Mouse (Mus musculus) C2C12 (cell line): ENCODE data around the gene Fer. TPM values are rescaled to one million over a fixed set of nuclear protein-coding genes. Genes with fewer than 3 reads are reported as not detected.

Source experiments
- H3K27me3 ChIP-seq: one replicate; pipeline ENCODE4 v1.6.1; 2011; ENCODE audit not compliant: control insufficient read depth, insufficient read depth, insufficient read length
- H3K36me3 ChIP-seq: one replicate; pipeline ENCODE4 v1.6.1; 2011; ENCODE audit not compliant: control insufficient read depth, insufficient read depth
- H3K4me3 ChIP-seq: one replicate; pipeline ENCODE4 v1.5.1; 2011; ENCODE audit warnings: mild to moderate bottlenecking, control low read depth; ENCODE audit not compliant: poor library complexity, insufficient read depth, severe bottlenecking
- H3K79me2 ChIP-seq: one replicate; pipeline ENCODE4 v1.6.1; 2011; ENCODE audit not compliant: control insufficient read depth, insufficient read depth
- H3K79me3 ChIP-seq: one replicate; pipeline ENCODE4 v1.6.1; 2011; ENCODE audit warnings: low read depth, control low read depth
- H3ac ChIP-seq: one replicate; pipeline ENCODE3; 2011; ENCODE audit warnings: low read depth; ENCODE audit not compliant: control insufficient read depth, insufficient read length
- CEBPB ChIP-seq: IDR thresholded peaks from one replicate; pipeline ENCODE4 v1.6.1; 2011; ENCODE audit warnings: low read depth, mild to moderate bottlenecking, control low read depth, moderate library complexity
- CTCF ChIP-seq: IDR thresholded peaks from one replicate; pipeline ENCODE4 v1.5.1; 2011; ENCODE audit not compliant: control insufficient read depth, insufficient read depth, insufficient read length
- FOSL1 ChIP-seq: IDR thresholded peaks from one replicate; pipeline ENCODE4 v1.8.0; 2011; ENCODE audit warnings: mild to moderate bottlenecking, low read length; ENCODE audit not compliant: poor library complexity, insufficient read depth, severe bottlenecking
- MAX ChIP-seq: IDR thresholded peaks from one replicate; pipeline ENCODE4 v1.6.1; 2011; ENCODE audit warnings: mild to moderate bottlenecking, control low read depth
- MYOD1 ChIP-seq: IDR thresholded peaks from one replicate; pipeline ENCODE4 v1.6.1; 2011; ENCODE audit warnings: low read depth; ENCODE audit not compliant: control insufficient read depth, insufficient read length
- MYOG ChIP-seq: IDR thresholded peaks from one replicate; pipeline ENCODE4 v1.6.1; 2011; ENCODE audit not compliant: control insufficient read depth, insufficient read length; ENCODE audit errors: extremely low read depth
- USF1 ChIP-seq: IDR thresholded peaks from one replicate; pipeline ENCODE4 v1.6.1; 2011; ENCODE audit warnings: low read depth, mild to moderate bottlenecking, control low read depth, moderate library complexity
- polyA plus RNA-seq: library from polyadenylated mRNA; unstranded; fragments of >200 nt; fragmentation: generic; extraction: Trizol; gene quantifications from one replicate; pipeline ENCODE4 v1.2.1, GENCODE M21; 2012; ENCODE audit warnings: missing spikeins

Gene Fer
- polyA plus RNA-seq, 1 experiment, result 8.8 TPM

DNA sequence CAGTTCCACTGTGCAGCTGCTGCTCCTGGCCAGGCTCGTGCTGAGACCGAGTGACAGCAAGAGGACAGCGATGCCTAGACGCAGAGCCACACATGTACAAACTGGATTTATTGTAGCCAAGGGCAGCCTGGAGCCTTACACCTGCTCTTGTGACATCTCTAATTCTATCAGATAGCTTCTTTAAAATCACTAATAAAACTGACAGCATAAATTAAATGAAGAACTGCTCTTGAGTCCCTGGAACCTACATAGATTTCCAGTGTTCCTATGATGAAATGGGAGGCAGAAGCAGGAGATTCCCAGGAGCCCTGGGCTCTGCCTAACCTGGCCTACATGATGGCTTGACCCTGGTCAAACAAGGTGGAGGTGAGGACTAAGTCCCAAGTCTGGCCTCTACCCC, 153.7 kb downstream of the Fer start:
- Histone ChIP-seq H3K27me3 (no peaks in the 10 kb centered on the region), H3K36me3 (no peaks in the 10 kb centered on the region), H3K4me3 (no peak overlapping the region), H3K79me3 (no peaks in the 10 kb centered on the region), H3K79me2 (no peaks in the 10 kb centered on the region), H3ac (no peak overlapping the region)
- TF ChIP-seq MYOD1 (no peak), MYOG (no peak), CEBPB (no peak), FOSL1 (no peak), MAX (no peak), CTCF (no peak), USF1 (no peak)

DNA sequence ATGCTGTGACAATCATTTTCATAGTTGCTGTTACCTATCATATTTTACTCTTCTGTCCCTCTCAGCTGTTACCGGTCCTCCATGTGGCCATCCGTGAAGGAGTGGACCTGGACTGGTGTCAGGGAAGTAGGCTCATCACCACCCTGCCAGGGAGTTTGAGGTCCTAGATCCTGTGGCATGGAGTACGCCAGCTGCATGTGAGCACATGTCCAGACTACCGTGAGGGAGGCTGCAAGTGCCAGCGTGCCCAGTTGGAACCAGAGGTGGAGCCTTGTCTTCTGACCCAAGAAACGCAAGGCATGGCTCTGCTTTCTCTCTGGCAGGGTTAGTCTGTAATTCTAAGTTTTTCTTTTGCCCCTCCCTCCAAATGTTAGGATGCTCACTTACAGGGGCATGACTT, 155.4 kb downstream of the Fer start:
- Histone ChIP-seq H3K79me3 (no peaks in the 10 kb centered on the region), H3K36me3 (no peaks in the 10 kb centered on the region), H3K27me3 (no peaks in the 10 kb centered on the region), H3ac (no peak overlapping the region), H3K4me3 (no peak overlapping the region), H3K79me2 (no peaks in the 10 kb centered on the region)
- no peak for TF ChIP-seq USF1
- no peak for TF ChIP-seq MYOG
- TF ChIP-seq CTCF, result no peak
- no peak for TF ChIP-seq MYOD1
- no peak for TF ChIP-seq MAX
- no peak for TF ChIP-seq CEBPB
- TF ChIP-seq FOSL1, result no peak

DNA sequence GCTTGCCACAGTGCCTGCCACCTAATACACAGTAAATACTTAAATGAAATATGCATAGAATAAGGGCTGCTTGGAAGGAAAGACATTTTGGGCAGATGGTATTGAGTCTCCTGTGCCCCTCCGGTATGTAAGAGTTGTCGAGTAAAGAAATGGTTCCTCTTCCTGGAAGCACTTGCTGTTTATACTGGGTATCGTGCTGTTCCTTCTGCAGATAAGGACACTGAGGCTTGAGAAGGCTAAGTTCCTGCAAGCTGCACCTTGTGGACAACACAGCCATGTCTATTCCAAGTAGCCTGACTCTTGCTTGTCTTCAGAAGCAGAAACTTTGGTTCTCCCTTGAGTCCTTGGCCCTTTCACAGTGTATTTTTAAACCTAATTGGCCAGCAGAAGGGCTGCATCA, 156.0 kb downstream of the Fer start:
- H3K4me3 ChIP-seq, result no peak overlapping the region
- no peak overlapping the region for H3ac ChIP-seq
- H3K36me3 ChIP-seq, result no peaks in the 10 kb centered on the region
- no peaks in the 10 kb centered on the region for H3K79me2 ChIP-seq
- TF ChIP-seq CTCF, result no peak
- no peaks in the 10 kb centered on the region for H3K27me3 ChIP-seq
- H3K79me3 ChIP-seq, result no peaks in the 10 kb centered on the region

DNA sequence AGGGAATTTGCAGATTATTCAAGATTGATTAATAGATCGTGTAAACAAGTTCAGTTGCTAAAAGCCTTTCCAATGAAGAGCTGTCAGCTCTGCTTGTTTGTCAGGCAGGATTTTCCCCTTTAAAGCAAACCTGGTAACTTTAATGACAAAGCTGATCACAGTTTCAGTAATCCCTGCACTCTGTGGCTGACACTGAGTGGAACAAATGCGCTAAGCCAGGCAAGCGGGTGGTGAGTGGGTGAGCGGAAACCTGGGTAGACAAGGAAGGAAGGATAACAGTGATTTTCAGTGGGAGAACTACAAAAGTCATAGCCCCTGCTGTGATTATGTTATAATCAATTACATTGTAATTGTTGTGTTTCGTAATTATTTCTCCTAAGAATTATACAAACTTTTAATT, 156.8 kb downstream of the Fer start:
- Histone ChIP-seq H3K79me2 (no peaks in the 10 kb centered on the region), H3ac (no peak overlapping the region), H3K27me3 (no peaks in the 10 kb centered on the region), H3K79me3 (no peaks in the 10 kb centered on the region), H3K4me3 (no peak overlapping the region), H3K36me3 (no peaks in the 10 kb centered on the region)
- TF ChIP-seq FOSL1 (no peak), MAX (no peak), MYOG (no peak), MYOD1 (no peak), CTCF (no peak), USF1 (no peak), CEBPB (no peak)

DNA sequence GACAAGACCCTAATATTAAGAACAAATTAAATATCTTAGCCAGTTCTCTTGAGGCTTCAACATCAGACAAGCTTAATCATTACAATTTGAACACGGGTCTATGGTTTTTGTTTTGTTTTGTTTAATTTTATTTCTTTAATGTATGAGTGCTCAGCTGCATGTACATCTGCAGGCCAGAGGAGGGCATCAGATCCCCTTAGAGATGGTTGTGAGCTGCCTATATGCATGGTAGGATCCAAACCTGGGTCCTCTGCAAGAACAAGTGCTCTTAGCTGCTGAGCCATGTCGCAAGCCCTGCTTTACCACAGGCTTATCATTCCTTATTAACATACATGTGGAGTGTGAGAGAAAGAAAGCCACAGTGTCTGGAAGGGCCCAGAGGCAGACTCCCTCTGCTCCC, 163.6 kb downstream of the Fer start:
- TF ChIP-seq MAX (no peak), MYOG (no peak), CTCF (no peak), FOSL1 (no peak), USF1 (no peak), CEBPB (no peak), MYOD1 (no peak)
- no peak overlapping the region for H3K4me3 ChIP-seq
- no peak overlapping the region for H3ac ChIP-seq
- H3K79me2 ChIP-seq, result no peaks in the 10 kb centered on the region
- no peaks in the 10 kb centered on the region for H3K27me3 ChIP-seq
- H3K79me3 ChIP-seq, result no peaks in the 10 kb centered on the region
- no peaks in the 10 kb centered on the region for H3K36me3 ChIP-seq

DNA sequence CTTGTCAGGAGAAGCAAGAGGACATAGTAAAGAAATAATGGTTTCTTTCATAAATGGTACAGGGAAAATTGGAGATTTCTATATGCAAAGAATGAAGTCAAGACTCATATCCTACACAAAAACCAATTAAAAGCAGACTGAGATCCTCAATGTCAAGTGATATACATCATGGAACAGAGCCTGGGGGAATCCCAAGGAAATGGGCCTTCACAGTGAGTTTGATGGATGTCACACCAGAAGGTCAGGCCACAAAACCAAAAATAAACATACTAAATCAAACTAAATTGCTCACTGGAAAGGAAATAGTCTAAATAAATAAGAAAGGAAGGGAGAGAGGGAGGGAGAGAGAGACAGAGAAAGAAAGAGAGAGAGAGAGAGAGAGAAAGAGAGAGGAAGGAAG, 178.9 kb downstream of the Fer start:
- no peak overlapping the region for H3ac ChIP-seq
- no peak overlapping the region for H3K4me3 ChIP-seq
- no peaks in the 10 kb centered on the region for H3K27me3 ChIP-seq
- H3K79me2 ChIP-seq, result no peaks in the 10 kb centered on the region
- H3K36me3 ChIP-seq, result peaks cover 4% of the 10 kb centered on the region
- H3K79me3 ChIP-seq, result no peaks in the 10 kb centered on the region
- no peak for TF ChIP-seq CTCF
- no peak for TF ChIP-seq CEBPB
- TF ChIP-seq MAX, result no peak
- no peak for TF ChIP-seq MYOD1
- no peak for TF ChIP-seq USF1
- no peak for TF ChIP-seq MYOG
- no peak for TF ChIP-seq FOSL1
